Mouse (Mus musculus): ENCODE measurements around the gene Polr1c. TPM values are rescaled to one million over a fixed set of nuclear protein-coding genes. Genes with fewer than 3 reads are reported as not detected.

The Polr1c gene
- total RNA-seq, 1 experiment from 2014 or later: 39.4 TPM

DNA sequence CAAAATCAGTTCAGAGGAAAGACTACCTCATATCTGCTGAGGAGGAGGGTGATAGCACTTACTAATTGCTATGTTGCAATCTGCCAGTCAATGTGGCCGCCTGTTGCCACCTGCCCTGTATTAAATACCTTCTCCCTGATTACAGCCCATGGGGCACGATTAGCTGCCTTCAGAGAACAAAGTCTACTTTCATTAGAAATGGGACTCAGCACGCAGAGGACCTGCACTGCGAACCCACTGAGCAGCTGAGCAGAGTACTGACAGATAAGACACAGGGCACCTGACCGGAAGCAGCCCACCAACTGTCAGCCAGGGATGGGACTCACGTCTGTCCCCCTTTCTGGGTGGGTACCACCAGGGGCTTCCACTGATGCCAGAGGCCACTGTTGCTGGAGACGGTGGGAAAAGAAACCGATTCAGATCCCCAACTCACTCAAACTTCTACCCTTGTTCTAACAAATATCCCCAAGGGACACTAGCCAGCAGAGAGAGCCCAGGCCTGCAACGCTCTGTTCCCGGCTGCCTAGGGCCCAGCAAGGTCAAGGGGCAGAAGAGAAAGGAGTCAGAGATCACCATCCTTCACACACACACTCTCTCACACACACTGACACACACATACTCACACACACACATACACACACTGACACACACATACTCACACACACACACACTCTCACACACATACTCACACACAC is 20.3 kb upstream of the Polr1c start:
- no peak for ATAC-seq (replicated peaks in 1 of 2; ENCODE audit: insufficient read depth in 1 of 2, low FRiP score in 2 of 2, low TSS enrichment in 1 of 2, low read depth in 1 of 2, poor library complexity in 2 of 2, severe bottlenecking in 2 of 2)

DNA sequence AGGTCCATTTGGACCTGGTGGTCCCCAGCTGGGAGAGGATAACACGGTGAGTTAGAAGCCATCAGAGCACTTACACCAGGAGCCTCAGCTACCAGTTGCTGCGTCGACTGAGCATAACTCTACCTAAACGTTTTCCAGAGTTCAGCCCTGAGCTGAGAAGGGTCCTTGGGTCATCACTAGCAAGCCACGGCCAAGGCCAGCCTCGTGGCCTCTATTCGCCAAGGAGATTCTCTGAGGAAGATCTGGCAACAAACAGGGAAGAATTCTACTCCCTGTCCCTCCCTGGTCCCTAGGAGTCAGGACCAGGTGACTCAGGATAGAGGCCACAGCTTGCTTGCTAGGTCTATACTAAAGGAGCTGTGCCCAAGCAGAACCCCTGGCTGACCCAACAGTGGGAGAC is 19.7 kb upstream of the Polr1c start:
- no peak for ATAC-seq (replicated peaks in 1 of 2; ENCODE audit: insufficient read depth in 1 of 2, low FRiP score in 2 of 2, low TSS enrichment in 1 of 2, low read depth in 1 of 2, poor library complexity in 2 of 2, severe bottlenecking in 2 of 2)

DNA sequence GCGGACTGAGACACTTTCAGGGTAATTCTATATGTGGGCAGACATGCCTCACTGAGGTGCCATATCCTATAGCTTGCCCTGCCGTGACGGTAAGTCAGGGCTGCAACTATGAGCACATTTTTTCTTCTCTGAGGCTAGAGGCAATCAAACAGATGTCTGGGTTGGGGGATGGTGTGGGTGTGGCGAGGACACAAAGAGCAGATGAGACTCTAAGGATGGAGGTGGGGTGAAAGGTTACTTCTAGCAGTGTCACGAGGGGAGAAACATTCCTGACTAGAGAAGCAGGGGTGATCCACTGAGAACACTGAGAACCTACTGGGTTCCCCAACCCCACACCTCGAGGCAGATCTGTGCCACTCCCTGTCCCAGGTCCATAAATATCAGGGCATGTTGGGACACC is 19.1 kb upstream of the Polr1c start:
- no peak for ATAC-seq (replicated peaks in 1 of 2; ENCODE audit: insufficient read depth in 1 of 2, low FRiP score in 2 of 2, low TSS enrichment in 1 of 2, low read depth in 1 of 2, poor library complexity in 2 of 2, severe bottlenecking in 2 of 2)

DNA sequence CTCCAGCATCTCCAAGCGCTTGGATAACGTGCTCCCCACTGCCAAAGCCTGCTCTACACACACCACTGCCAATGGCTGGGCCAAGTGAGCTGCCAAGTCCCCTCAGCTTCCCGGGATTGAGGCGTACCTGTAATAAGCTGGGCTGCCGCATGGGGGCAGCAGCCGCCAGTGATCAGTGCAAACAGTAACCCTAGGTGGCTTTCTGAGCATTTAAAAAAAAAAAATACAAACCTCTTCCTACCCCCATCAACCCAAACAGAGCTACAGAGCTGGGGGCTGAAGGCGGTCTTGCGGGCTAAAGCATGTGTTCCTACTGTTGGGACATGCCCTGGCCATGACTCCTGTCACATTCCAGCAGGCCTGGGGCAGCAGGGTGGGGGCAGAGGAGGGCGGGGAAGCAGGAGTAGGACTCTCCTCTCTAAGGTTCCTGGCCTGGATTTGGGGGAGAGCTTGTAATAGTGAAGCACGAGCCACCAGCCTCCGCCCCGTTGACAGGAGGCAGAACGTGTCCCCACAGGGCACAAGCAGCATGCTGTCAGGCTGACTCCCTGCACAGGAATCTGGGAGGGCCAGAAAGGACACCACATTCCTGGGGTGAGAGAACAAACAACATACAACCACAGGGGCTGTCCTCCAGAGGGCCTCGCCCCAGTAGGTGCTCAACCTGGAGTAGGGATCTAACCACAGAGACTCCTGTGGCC is 18.2 kb upstream of the Polr1c start:
- peak; percentile 63 to 78; a peak in 3 of 4 replicates for ATAC-seq (replicated peaks in 1 of 2; ENCODE audit: insufficient read depth in 1 of 2, low FRiP score in 2 of 2, low TSS enrichment in 1 of 2, low read depth in 1 of 2, poor library complexity in 2 of 2, severe bottlenecking in 2 of 2)

DNA sequence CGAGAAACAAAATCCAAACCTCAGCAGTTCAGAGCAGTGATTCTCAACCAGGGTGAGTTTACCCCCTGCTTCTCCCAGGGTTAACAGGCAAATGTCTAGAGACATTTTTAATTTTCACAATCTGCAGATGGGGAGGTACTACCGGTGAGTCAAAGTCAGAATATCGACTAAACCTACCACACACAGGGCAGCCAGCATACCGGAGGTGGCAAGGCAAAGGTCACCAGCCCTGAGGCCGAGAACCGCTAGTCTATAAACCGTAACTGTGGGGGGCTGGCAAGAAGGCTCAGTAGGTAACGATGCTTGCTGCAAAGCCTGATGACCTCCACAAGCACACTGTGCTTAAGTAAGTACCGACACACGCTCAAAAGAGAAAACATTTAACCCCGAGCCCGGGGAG is 17.6 kb upstream of the Polr1c start:
- no peak for ATAC-seq (replicated peaks in 1 of 2; ENCODE audit: insufficient read depth in 1 of 2, low FRiP score in 2 of 2, low TSS enrichment in 1 of 2, low read depth in 1 of 2, poor library complexity in 2 of 2, severe bottlenecking in 2 of 2)

DNA sequence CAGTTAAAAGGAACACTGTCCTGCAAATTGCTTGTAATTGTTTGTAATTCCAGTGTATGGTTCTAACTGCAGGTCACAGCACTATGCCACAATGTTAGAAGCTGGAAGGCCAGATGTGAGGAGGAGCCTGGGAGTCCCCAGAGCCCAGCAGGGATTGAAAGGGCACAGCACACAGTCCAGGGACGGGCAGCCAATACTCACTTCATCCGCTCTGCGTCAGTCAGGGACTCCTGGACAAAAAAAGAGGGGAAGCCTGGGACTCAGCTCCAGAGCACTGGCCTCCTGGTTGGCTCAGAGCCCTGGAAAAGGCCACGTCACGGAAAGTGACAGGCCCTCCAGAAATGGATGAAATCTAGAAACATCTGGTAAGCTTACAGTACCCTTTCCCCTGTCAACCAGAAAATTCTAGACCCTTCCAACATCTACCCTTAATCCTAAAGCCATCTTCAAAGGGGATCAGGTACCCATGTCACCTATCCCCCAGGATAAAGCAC is 14.4 kb upstream of the Polr1c start:
- no peak for ATAC-seq (replicated peaks in 1 of 2; ENCODE audit: insufficient read depth in 1 of 2, low FRiP score in 2 of 2, low TSS enrichment in 1 of 2, low read depth in 1 of 2, poor library complexity in 2 of 2, severe bottlenecking in 2 of 2)

DNA sequence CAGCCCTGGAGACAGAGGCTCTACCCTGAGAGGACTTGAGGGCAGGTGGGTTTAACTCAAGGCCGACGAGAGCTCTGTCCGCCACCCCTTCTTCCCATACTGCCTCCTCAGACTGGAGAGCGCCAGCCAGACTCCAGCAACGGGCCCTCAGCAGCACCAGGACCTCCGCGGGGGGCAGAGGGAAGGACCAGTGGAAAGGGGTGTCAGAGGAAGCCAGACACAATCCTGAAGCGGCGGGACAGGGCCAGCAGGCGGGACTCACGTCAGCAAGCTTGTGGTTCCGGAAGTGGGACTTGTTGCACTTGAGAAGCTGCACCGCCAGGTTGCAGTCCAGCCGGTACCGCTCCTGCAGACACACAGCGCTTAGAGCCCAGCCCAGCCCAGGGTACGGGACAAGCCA is 11.8 kb upstream of the Polr1c start:
- no peak for ATAC-seq (replicated peaks in 1 of 2; ENCODE audit: insufficient read depth in 1 of 2, low FRiP score in 2 of 2, low TSS enrichment in 1 of 2, low read depth in 1 of 2, poor library complexity in 2 of 2, severe bottlenecking in 2 of 2)

DNA sequence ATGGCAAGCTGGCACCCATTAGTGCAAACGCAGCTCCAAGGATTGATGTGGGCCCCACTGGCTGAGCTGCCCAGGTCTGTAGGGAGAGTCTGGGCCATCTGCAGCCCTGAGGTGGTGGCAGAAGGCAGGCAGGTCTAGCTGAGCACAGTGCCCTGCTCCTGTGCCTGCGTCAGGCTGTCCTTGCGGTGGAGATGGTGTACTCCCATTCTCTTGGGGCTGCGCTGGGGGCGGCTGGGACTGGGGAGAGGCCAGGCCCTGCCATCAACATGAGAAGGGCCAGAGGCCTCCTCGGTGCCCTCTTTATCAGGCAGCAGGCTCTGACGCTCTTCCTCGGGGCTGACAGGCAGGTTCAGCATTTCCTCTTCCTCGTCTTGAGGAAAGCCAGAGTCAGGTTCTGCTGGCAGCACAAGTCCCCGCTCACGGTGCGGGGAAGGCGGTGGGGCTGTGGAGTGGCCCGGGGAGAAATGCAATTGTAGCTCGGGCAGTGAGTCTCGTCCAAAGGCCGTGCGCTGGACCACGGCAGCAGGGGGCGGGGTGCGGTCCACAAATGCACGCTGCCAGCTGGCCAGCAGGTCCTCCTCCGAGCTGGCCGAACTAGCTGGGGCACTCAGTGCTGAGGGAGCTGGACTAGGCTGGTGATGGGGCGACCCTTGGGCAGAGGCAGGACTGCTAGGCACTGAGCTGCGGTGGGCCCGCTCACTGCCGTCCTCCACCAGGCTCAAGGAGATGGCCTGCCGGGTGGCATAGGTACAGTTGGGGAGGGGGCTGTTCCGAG is 10.6 kb upstream of the Polr1c start:
- no peak for ATAC-seq (replicated peaks in 1 of 2; ENCODE audit: insufficient read depth in 1 of 2, low FRiP score in 2 of 2, low TSS enrichment in 1 of 2, low read depth in 1 of 2, poor library complexity in 2 of 2, severe bottlenecking in 2 of 2)

DNA sequence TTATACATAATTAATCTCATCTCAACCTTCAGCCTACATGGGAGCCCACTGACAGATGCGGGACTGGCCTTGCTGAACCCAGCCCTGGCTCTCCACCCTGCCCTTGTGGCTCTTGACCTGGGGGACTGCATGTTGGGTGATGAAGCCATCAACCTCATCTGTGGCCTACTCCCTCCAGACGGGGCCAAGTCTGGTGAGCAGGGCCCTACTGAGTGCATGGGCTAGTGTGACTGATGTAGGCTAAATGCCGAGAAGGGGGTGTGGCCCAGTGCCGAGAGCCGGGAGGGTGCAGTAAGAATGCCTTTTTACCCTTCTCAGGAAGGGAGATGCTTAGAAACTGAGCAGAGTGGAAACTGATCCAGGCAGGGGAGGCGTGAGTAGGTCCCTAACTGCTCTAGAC is 7.3 kb upstream of the Polr1c start:
- no peak for ATAC-seq (replicated peaks in 1 of 2; ENCODE audit: insufficient read depth in 1 of 2, low FRiP score in 2 of 2, low TSS enrichment in 1 of 2, low read depth in 1 of 2, poor library complexity in 2 of 2, severe bottlenecking in 2 of 2)

DNA sequence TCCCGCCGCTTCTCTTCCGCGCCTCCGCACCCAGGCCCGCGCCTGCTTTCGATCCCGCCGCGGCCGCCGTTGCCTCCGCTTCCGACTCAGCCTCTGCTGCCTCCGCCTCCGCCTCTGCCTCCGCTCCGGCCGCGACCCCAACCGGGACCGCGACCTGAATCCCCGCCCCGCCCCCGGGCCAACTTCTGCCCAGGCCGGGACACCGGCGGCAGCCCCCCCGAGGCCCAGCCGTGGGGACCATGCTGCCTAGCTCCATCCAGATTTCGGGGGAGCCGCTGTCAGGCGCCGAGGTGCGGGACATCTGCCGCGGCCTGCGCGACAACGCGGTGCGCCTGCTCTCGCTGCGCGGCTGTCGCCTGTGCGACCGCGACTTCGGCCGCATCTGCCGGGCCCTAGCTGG is 6.3 kb upstream of the Polr1c start:
- no peak for ATAC-seq (replicated peaks in 1 of 2; ENCODE audit: insufficient read depth in 1 of 2, low FRiP score in 2 of 2, low TSS enrichment in 1 of 2, low read depth in 1 of 2, poor library complexity in 2 of 2, severe bottlenecking in 2 of 2)

DNA sequence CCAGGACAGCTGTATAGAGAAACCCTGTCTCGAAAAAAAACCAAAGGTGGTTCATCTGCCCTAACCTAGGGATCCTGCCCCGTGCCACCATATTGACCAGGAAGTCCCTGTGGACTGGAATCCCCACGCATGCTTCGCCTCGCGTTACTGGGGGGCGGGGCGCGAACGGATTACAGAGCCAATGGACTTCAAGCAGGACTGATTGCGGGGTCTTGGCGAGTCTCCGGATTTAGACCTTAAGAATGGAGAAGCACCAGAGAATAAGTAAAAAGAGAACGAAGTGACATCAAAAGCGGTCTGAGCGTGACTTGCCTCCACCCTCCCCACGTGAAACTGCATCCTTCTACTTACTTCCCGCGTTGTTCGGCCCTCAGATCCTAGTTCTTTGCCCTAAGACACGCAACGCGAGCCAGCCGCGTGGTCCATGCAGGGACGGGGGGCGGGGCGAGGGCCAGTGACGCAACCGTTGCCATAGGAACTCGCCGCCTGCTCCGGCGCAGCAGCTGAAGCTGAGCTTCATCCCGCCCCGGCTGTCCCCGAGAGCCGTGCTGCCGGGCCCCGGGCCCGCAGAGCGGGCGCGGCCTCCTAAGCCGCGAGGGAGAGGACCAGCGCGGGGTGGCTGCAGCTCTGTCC is 5.7 kb upstream of the Polr1c start, which contains the start of gene Lrrc73:
Gene Lrrc73 (plus strand): TSS at position 80 of the 633 bp plus-strand sequence.
- ATAC-seq (replicated peaks in 1 of 2; ENCODE audit: insufficient read depth in 1 of 2, low FRiP score in 2 of 2, low TSS enrichment in 1 of 2, low read depth in 1 of 2, poor library complexity in 2 of 2, severe bottlenecking in 2 of 2): peak; percentile 57 to 69; a peak in 3 of 4 replicates

DNA sequence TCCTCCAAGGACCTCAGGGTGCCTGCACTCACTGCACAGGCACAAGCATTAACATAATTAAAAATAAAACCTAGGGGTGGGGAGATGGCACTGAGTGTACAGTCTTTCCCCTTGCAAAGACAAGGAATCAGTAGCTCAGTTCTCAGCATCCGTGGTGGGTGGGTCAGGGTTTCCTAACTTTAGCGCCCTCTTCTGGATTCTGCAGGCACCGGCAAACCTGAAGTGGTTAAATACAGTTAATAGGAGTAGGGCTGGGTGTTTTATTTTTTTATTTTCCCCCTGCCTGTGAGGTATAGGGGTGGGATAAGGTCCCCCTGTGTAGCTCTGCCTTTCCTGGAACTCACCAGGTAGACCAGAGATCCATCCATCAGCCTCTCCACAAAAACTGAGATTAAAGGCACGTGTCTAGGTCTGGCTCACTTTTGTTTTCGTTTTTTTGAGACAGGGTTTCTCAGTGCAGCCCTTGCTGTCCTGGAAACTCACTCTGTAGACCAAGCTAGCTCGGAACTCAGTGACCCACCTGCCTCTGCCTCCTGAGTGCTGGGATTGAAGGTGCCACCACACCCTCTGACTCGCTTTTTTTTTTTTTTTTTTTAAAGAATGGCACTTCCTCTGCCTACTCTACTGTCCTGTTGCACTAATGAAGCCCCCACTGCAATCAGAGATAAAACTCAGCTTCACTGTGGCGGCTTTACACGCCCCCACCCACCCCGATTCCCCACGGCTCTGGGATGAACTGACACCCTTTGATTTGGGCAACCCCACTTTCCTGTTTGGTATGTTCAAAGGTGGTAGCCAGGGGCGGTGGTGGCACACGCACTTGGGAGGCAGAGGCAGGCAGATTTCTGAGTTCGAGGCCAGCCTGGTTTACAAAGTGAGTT is 5.0 kb upstream of the Polr1c start:
- ATAC-seq (replicated peaks in 1 of 2; ENCODE audit: insufficient read depth in 1 of 2, low FRiP score in 2 of 2, low TSS enrichment in 1 of 2, low read depth in 1 of 2, poor library complexity in 2 of 2, severe bottlenecking in 2 of 2): no peak

DNA sequence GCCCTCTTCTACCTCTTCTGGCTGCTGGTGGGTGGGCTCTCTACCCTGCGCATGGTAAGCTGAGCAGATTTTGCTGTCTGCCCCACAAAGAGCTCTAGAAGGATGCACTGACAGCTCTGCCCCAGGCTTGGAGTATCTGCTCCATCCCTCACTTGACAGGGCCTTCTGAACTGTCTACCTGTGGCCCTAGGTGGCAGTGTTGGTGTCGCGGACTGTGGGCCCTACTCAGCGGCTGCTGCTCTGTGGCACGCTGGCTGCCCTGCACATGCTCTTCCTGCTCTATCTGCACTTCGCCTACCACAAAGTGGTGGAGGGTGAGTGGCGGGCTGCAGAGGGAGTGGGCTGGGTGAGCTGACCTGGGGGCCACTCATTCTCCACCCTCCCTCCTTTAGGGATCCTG is 3.3 kb upstream of the Polr1c start:
- no peak for ATAC-seq (replicated peaks in 1 of 2; ENCODE audit: insufficient read depth in 1 of 2, low FRiP score in 2 of 2, low TSS enrichment in 1 of 2, low read depth in 1 of 2, poor library complexity in 2 of 2, severe bottlenecking in 2 of 2)

DNA sequence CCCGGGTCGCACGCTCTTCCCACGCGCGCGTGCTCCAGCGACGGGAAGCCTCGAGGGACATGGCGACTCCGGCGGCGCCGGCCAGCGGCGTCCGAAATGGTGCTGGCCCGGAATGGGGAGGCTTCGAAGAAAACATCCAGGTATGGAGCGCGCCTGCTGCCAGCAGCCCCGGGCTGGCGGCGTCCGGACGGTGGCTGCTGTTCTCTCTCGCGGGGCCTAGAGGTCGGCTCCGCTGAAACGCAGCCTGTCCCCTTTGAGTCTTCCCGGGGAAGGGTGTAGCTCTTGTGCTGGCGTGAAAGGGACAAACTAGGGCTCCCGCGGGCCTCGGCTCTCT is 302 bp upstream of the Polr1c start:
- peak in 1 of 2 experiments; percentile 13; a peak in 1 of 4 replicates for ATAC-seq (replicated peaks in 1 of 2; ENCODE audit: insufficient read depth in 1 of 2, low FRiP score in 2 of 2, low TSS enrichment in 1 of 2, low read depth in 1 of 2, poor library complexity in 2 of 2, severe bottlenecking in 2 of 2)

DNA sequence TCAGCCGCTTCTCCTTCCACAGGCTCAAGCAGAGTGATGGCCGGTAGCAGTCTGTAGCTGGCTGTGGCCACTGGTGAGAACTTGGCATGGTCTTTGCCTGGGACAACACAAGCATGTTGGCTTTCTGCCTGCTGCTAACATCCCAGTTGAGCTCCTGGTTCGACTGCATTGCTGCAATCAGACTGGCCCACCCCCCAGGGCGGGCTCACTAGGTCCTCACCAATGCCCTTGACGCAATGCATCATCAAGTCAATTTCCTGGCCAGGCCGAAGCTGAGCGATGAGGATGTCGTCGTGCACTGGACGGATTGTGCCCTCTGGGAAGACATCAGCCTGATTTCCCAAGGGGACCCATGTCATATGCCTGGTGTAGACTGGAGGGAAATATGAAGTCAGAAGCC is 3.3 kb downstream of the Polr1c start:
- ATAC-seq (replicated peaks in 1 of 2; ENCODE audit: insufficient read depth in 1 of 2, low FRiP score in 2 of 2, low TSS enrichment in 1 of 2, low read depth in 1 of 2, poor library complexity in 2 of 2, severe bottlenecking in 2 of 2): no peak

DNA sequence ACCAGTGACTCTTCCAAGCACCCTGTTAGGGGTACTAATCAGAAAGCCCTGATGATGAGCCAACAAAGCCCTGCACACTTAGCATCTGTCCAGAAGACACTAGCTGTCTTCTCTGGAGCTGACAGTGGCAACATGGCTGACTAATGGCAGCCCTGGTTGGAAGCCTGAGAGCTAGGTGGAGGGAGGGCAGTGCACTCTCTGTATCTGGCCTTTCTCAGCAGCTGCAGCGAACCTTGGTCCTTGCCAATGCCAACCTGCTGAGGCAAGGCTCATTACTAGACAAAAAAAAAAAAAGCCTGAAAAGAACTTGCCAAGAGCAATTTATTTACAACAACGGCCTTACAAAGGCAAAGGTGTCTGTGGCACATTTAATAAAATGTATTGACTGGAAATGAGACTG is 4.2 kb downstream of the Polr1c start:
- no peak for ATAC-seq (replicated peaks in 1 of 2; ENCODE audit: insufficient read depth in 1 of 2, low FRiP score in 2 of 2, low TSS enrichment in 1 of 2, low read depth in 1 of 2, poor library complexity in 2 of 2, severe bottlenecking in 2 of 2)

DNA sequence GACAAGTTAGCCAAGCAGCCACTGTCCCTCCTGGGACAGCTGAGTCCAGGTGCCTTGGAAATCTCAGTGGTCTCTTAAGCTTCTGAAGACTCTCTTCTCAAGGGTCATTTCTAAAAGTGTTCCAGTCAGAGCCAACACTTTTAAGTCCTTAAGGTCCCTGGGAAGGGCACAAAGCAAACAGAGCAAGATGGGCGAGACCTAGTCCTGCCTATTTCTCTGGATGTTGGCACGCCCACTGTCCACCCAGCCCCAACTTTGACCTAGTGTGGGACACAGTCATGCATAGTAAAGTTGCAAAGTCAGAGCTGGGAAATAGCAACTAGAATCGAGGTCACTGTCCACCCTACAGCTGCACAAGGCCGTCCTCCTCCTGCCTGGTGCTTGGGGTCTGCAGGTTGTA is 4.9 kb downstream of the Polr1c start:
- ATAC-seq (replicated peaks in 1 of 2; ENCODE audit: insufficient read depth in 1 of 2, low FRiP score in 2 of 2, low TSS enrichment in 1 of 2, low read depth in 1 of 2, poor library complexity in 2 of 2, severe bottlenecking in 2 of 2): no peak
